Mouse (Mus musculus) CH12.LX (cell line): Measurements from ENCODE around the gene Tll2. TPM values are rescaled to one million over a fixed set of nuclear protein-coding genes. Genes with fewer than 3 reads are reported as not detected.

Source experiments
- DNase-seq: peaks from one replicate; pipeline ENCODE4 v3.0.0-alpha.2; 2013; ENCODE audit errors: extremely low read depth
- H3K27ac ChIP-seq: 2 replicates; pipeline ENCODE4 v1.5.1; 2012; ENCODE audit warnings: low read depth, mild to moderate bottlenecking, control low read depth, moderate library complexity; ENCODE audit not compliant: insufficient read depth
- H3K27me3 ChIP-seq: replicated peaks from 2 replicates; pipeline ENCODE3; 2012; ENCODE audit warnings: inconsistent platforms
- H3K36me3 ChIP-seq, 2 experiments: replicated peaks in 1 of 2; 2 replicates each; pipeline versions ENCODE3 to v1.6.1; 2012; ENCODE audit warnings: inconsistent platforms in 1 of 2, low read length in 1 of 2, mild to moderate bottlenecking in 1 of 2, mixed read lengths in 1 of 2, moderate library complexity in 1 of 2; ENCODE audit not compliant: control insufficient read depth in 1 of 2, insufficient read depth in 1 of 2
- H3K4me1 ChIP-seq, 2 experiments: 2 replicates each; pipeline ENCODE4 v1.6.1; 2012; ENCODE audit warnings: inconsistent platforms in 1 of 2, moderate library complexity in 1 of 2; ENCODE audit not compliant: insufficient read depth in 2 of 2, control insufficient read depth in 1 of 2
- H3K4me2 ChIP-seq: 2 replicates; pipeline ENCODE4 v1.6.1; 2012; ENCODE audit warnings: low read depth, mild to moderate bottlenecking, control low read depth; ENCODE audit not compliant: poor library complexity, insufficient read depth, severe bottlenecking
- H3K4me3 ChIP-seq, 3 experiments: fragments of 150-350 bp in 1 of 3; sonication (generic) in 1 of 3; replicated peaks in 1 of 3; 2 replicates each; pipeline versions ENCODE3 to v1.5.1; 2011 to 2012; ENCODE audit warnings: low read depth in 2 of 3, low read length in 2 of 3, mild to moderate bottlenecking in 2 of 3, moderate library complexity in 2 of 3, control low read depth in 1 of 3, improper control_type of control experiment in 1 of 3, inconsistent platforms in 1 of 3, mixed read lengths in 1 of 3; ENCODE audit not compliant: poor library complexity in 1 of 3
- H3K79me2 ChIP-seq: replicated peaks from 2 replicates; pipeline ENCODE4 v1.6.1; 2012; ENCODE audit warnings: mild to moderate bottlenecking, moderate library complexity; ENCODE audit not compliant: control insufficient read depth, poor library complexity, insufficient read depth, severe bottlenecking; ENCODE audit errors: extremely low read depth
- H3K9ac ChIP-seq: 2 replicates; pipeline ENCODE4 v1.6.1; 2012; ENCODE audit warnings: low read depth, mild to moderate bottlenecking, control low read depth, moderate library complexity; ENCODE audit not compliant: insufficient read depth
- H3K9me3 ChIP-seq: replicated peaks from 2 replicates; pipeline ENCODE3; 2012; ENCODE audit warnings: low read length, inconsistent platforms, mixed read lengths
- BHLHE40 ChIP-seq: IDR thresholded peaks from 2 replicates; pipeline ENCODE4 v1.6.1; 2011; ENCODE audit warnings: mild to moderate bottlenecking, low read depth, low read length, improper control_type of control experiment
- CHD2 ChIP-seq: IDR thresholded peaks from 2 replicates; pipeline ENCODE4 v1.6.1; 2011; ENCODE audit warnings: low read length, improper control_type of control experiment
- CTCF ChIP-seq, 2 experiments: IDR thresholded peaks in 1 of 2; conservative IDR thresholded peaks in 1 of 2; 2 replicates each; pipeline ENCODE4 v1.5.1; 2011 to 2012; ENCODE audit warnings: low read depth in 2 of 2, low read length in 2 of 2, improper control_type of control experiment in 1 of 2, inconsistent platforms in 1 of 2, mild to moderate bottlenecking in 1 of 2, moderate library complexity in 1 of 2
- ELF1 ChIP-seq: IDR thresholded peaks from 2 replicates; pipeline ENCODE4 v1.6.1; 2014; ENCODE audit warnings: low read depth, mild to moderate bottlenecking, inconsistent platforms, low read length, improper control_type of control experiment
- EP300 ChIP-seq: IDR thresholded peaks from 2 replicates; pipeline ENCODE4 v1.6.1; 2011; ENCODE audit warnings: low read length, improper control_type of control experiment
- HCFC1 ChIP-seq: IDR thresholded peaks from 2 replicates; pipeline ENCODE4 v1.6.1; 2012; ENCODE audit warnings: low read depth, mild to moderate bottlenecking, inconsistent platforms, low read length, improper control_type of control experiment
- IRF4 ChIP-seq: IDR thresholded peaks from 2 replicates; pipeline ENCODE4 v1.6.1; 2014; ENCODE audit warnings: low read depth, mild to moderate bottlenecking, inconsistent platforms, low read length, improper control_type of control experiment
- JUN ChIP-seq: IDR thresholded peaks from 2 replicates; pipeline ENCODE4 v1.6.1; 2011; ENCODE audit warnings: low read depth, mild to moderate bottlenecking, low read length, improper control_type of control experiment, moderate library complexity; ENCODE audit not compliant: insufficient read depth
- JUND ChIP-seq: conservative IDR thresholded peaks from 2 replicates; pipeline ENCODE4 v1.6.1; 2011; ENCODE audit warnings: low read depth, low read length, improper control_type of control experiment
- KAT2A ChIP-seq: IDR thresholded peaks from 2 replicates; pipeline ENCODE4 v1.6.1; 2012; ENCODE audit warnings: low read length, improper control_type of control experiment, inconsistent platforms; ENCODE audit not compliant: insufficient replicate concordance
- MAFK ChIP-seq: IDR thresholded peaks from 2 replicates; pipeline ENCODE4 v1.6.1; 2011; ENCODE audit warnings: low read length, improper control_type of control experiment; ENCODE audit not compliant: insufficient replicate concordance
- MAZ ChIP-seq: IDR thresholded peaks from 2 replicates; pipeline ENCODE4 v1.6.1; 2012; ENCODE audit warnings: low read depth, mild to moderate bottlenecking, inconsistent platforms, low read length, improper control_type of control experiment, moderate library complexity
- NELFE ChIP-seq: IDR thresholded peaks from 2 replicates; pipeline ENCODE4 v1.6.1; 2011; ENCODE audit warnings: low read depth, low read length, improper control_type of control experiment
- RAD21 ChIP-seq: IDR thresholded peaks from 2 replicates; pipeline ENCODE4 v1.6.1; 2011; ENCODE audit warnings: low read depth, mild to moderate bottlenecking, low read length, improper control_type of control experiment, moderate library complexity
- RCOR1 ChIP-seq: conservative IDR thresholded peaks from 2 replicates; pipeline ENCODE4 v1.6.1; 2012; ENCODE audit warnings: low read depth, mild to moderate bottlenecking, inconsistent platforms, low read length, improper control_type of control experiment
- SMC3 ChIP-seq: IDR thresholded peaks from 2 replicates; pipeline ENCODE4 v1.6.1; 2011; ENCODE audit warnings: low read depth, low read length, improper control_type of control experiment
- TBP ChIP-seq: conservative IDR thresholded peaks from 2 replicates; pipeline ENCODE4 v1.6.1; 2011; ENCODE audit warnings: low read depth, low read length, improper control_type of control experiment
- TCF12 ChIP-seq: IDR thresholded peaks from 2 replicates; pipeline ENCODE4 v1.6.1; 2014; ENCODE audit warnings: low read depth, mild to moderate bottlenecking, inconsistent platforms, low read length, improper control_type of control experiment
- dilution Hi-C: fragments of 300-500 bp; cut with MboI; formaldehyde crosslinking; loops from 2 replicates; pipeline ENCODE4 v1.14.3; 2020; ENCODE audit warnings: low sequenced_read_pairs; ENCODE audit not compliant: extremely low pct_unique_long_range_greater_than_20kb, extremely low pct_ligation_motif_present
- in situ Hi-C: fragments of 300-500 bp; cut with MboI; formaldehyde crosslinking; loops from 3 replicates; pipeline ENCODE4 v1.14.3; 2019; ENCODE audit warnings: low sequenced_read_pairs, low pct_ligation_motif_present, low pct_unique_long_range_greater_than_20kb, mixed read lengths
- polyA plus RNA-seq: library from polyadenylated mRNA; unstranded; fragments of >175 nt; gene quantifications from 2 replicates; pipeline ENCODE4 v1.2.1, GENCODE M21; 2012; ENCODE audit warnings: low read depth; ENCODE audit not compliant: insufficient read length
- total RNA-seq, 2 experiments: library from RNA; depleted of rRNA; stranded (reverse); fragments of 300-350 nt in 1 of 2; fragments of >200 nt in 1 of 2; gene quantifications; 2 replicates each; pipeline ENCODE4 v1.2.3; 2012 to 2014

Gene Tll2
- total and polyA plus RNA-seq, 3 experiments: not detected

- Histone ChIP-seq H3K79me2 (no peaks in the 10 kb centered on the region), H3K27me3 (no peaks in the 10 kb centered on the region), H3K4me3 (no peak overlapping the region), H3K36me3 (no peaks in the 10 kb centered on the region), H3K9me3 (no peaks in the 10 kb centered on the region), H3K4me2 (no peak overlapping the region), H3K27ac (no peak overlapping the region), H3K4me1 (peaks cover 2 to 14% of the 10 kb centered on the region in 2 experiments; a peak in 2 of 4 replicates), H3K9ac (no peak overlapping the region)
- no peak for DNase-seq
- in situ Hi-C loops (no loop called here), dilution Hi-C loops (no loop called here)
- TF ChIP-seq TCF12 (no peak), NELFE (no peak)
Observed at GRCm38 (mm10) chr19:41088491-41088890, 118.1 kb downstream of the Tll2 start.

- Histone ChIP-seq H3K4me1 (peaks cover 2 to 14% of the 10 kb centered on the region in 2 experiments; a peak in 2 of 4 replicates), H3K27me3 (no peaks in the 10 kb centered on the region), H3K9me3 (no peaks in the 10 kb centered on the region), H3K4me3 (no peak overlapping the region), H3K79me2 (no peaks in the 10 kb centered on the region), H3K9ac (no peak overlapping the region), H3K36me3 (no peaks in the 10 kb centered on the region), H3K4me2 (no peak overlapping the region), H3K27ac (no peak overlapping the region)
- dilution Hi-C loops: no loop called here
- in situ Hi-C loops: no loop called here
- no peak for DNase-seq
- TF ChIP-seq HCFC1 (no peak), BHLHE40 (no peak), MAFK (no peak), IRF4 (no peak), MAZ (no peak), RCOR1 (no peak), TBP (no peak), JUND (no peak), CHD2 (no peak), TCF12 (no peak), JUN (no peak), SMC3 (no peak)
Observed at GRCm38 (mm10) chr19:41087901-41088300, 118.7 kb downstream of the Tll2 start.

- dilution Hi-C loops: no loop called here
Observed at GRCm38 (mm10) chr19:41086700-41087099, 119.9 kb downstream of the Tll2 start.

More at GRCm38 (mm10) chr19:41086700-41087099, 119.9 kb downstream of the Tll2 start:
- Histone ChIP-seq H3K9ac (no peak overlapping the region), H3K27me3 (no peaks in the 10 kb centered on the region), H3K4me3 (no peak overlapping the region), H3K79me2 (no peaks in the 10 kb centered on the region), H3K4me2 (no peak overlapping the region), H3K4me1 (peaks cover 5 to 9% of the 10 kb centered on the region in 2 experiments)
- DNase-seq: peak; percentile 75
- TF ChIP-seq CTCF (conservative IDR thresholded peaks at IDR 0.05 in 1 of 2, IDR thresholded peaks at IDR 0.05 in 1 of 2; ENCODE audit: low read depth in 2 of 2, low read length in 2 of 2) (peak; percentile 67 to 84), EP300 (no peak), KAT2A (no peak), SMC3 (peak; percentile 63), ELF1 (no peak), RAD21 (peak; percentile 82)
- TF ChIP-seq, all 38 proteins: peak for 3
- Histone ChIP-seq H3K27ac (no peak overlapping the region), H3K9me3 (no peaks in the 10 kb centered on the region), H3K36me3 (no peaks in the 10 kb centered on the region)
- in situ Hi-C loops: no loop called here
